Mouse (Mus musculus): ENCODE data around the gene Ncoa4.

DNA sequence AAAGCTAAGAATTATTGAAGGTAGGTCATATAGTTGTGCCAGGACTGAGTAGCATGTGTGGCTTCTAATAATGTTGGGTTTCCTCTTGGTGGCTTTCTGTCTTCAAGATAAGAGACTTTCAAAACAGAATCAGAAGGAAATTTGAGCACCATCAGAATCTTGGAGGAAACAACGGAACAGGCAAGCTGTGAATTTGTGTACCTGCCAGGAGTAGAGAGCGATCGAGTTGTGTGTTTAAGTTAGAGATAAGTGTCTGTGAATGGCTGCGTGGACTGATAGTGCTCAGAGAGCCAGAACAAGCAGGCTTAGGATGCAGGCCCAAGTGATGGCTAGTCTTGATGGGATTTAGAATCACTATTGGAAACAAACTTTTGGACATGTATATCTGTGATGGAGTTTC, 27.8 kb upstream of the Ncoa4 start:
- TF ChIP-seq POLR2A (IDR thresholded peaks at IDR 0.05; ENCODE audit: low read depth, low read length) = no peak
- no peak for TF ChIP-seq CTCF (IDR thresholded peaks at IDR 0.05; ENCODE audit: borderline replicate concordance, insufficient read depth, low read length)

Measured in embryonic fibroblast, embryonic 13.5 days (primary cell).